ENCODE assay signal across 18 mouse cellular contexts in the genomic region with DNA sequence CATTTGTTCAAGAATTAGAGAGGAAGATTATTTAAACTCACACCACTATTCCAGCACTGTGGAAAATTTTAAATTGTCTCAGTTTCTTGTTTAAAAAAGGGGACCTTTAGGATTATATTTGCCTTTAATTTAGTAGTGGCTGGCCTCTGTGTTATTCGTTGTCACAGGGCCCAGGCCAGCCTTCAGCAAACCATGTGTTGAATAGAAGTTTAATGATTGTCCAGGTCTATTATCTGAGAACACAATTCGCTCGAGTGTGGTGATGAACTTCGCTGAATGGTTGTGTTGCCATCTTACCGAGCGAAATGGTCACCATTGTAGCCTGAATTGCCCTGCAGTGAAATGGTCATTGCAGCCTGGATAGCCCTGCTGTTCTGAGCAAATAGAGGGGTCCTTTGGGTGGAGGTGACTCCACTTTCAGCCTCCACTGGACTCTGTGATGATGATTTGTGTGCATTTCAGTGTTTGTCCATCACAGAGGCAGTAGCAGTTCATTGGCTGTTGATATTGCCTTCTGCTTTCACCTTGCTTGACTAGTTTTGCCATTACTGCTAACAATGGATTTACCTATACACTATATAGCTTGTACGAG.
"Had no signal": no experiment of that assay in that cellular context is flagged by ENCODE, and none has a peak within 500 bp of the region (broad histone marks: within the 10 kb centered on the region; RNA-seq: fewer than 3 reads in every experiment).

No protein-coding gene starts in this region.

- H3K27me3 ChIP-seq: midbrain, embryonic 12.5 days; neural tube, embryonic 13.5 days; neural tube, embryonic 15.5 days had no signal

- H3K9ac ChIP-seq: lung, embryonic 14.5 days; midbrain, embryonic 12.5 days; neural tube, embryonic 13.5 days; neural tube, embryonic 15.5 days had no signal

- DNase-seq: lung, embryonic 14.5 days; lung, postnatal 10 days; lung, postnatal 4 days; midbrain, embryonic 14.5 days; retina, postnatal 1 day; right cerebral cortex, adult 18-20 months; right cerebral cortex, postnatal 25 days; right cerebral cortex, postnatal 4 days; spleen, adult 18-20 months; thymus, adult 18-20 months; thymus, postnatal 14 days; thymus, postnatal 36 days had no signal

- H3K4me2 ChIP-seq: lung, embryonic 14.5 days; midbrain, embryonic 12.5 days; neural tube, embryonic 13.5 days; neural tube, embryonic 15.5 days had no signal

- ATAC-seq: midbrain, embryonic 16.5 days had no signal

- H3K4me3 ChIP-seq: midbrain, embryonic 10.5 days; midbrain, embryonic 12.5 days; myocyte; neural tube, embryonic 13.5 days; neural tube, embryonic 15.5 days had no signal

- H3K27ac ChIP-seq: midbrain, embryonic 10.5 days; midbrain, embryonic 12.5 days; neural tube, embryonic 13.5 days; neural tube, embryonic 15.5 days had no signal

- H3K9me3 ChIP-seq: midbrain, embryonic 10.5 days; midbrain, embryonic 12.5 days; neural tube, embryonic 13.5 days; neural tube, embryonic 15.5 days had no signal

- H3K36me3 ChIP-seq: midbrain, embryonic 10.5 days; midbrain, embryonic 12.5 days; neural tube, embryonic 13.5 days; neural tube, embryonic 15.5 days had no signal
